Mouse (Mus musculus): Measurements from ENCODE around the gene Tmem178b. TPM values are rescaled to one million over a fixed set of nuclear protein-coding genes. Genes with fewer than 3 reads are reported as not detected.

Tmem178b gene
- polyA plus RNA-seq, 1 experiment from 2014 or later: 1.8 TPM

Other genes with a start within 250 kb of the Tmem178b start
- 19.4 and 19.9 TPM in 2 replicates for gene Braf, start 147.8 kb upstream of the Tmem178b start, polyA plus RNA-seq (2016; fragmentation: Nextera tagmentation; extraction: Ambion mirVana)
- gene Mrps33, start 62.3 kb upstream of the Tmem178b start, polyA plus RNA-seq (2016; fragmentation: Nextera tagmentation; extraction: Ambion mirVana): 221 and 229 TPM in 2 replicates